Mouse (Mus musculus) neural tube, embryonic 11.5 days (tissue): ENCODE data around the gene Rtn3. TPM values are rescaled to one million over a fixed set of nuclear protein-coding genes. Genes with fewer than 3 reads are reported as not detected.
A peak's percentile ranks its signal among the peaks of the same experiment; 100 is the strongest.

ENCODE experiments used
- ATAC-seq: fragments of 200-750 bp; cut with Nextera tagmentation; 2 replicates; pipeline ENCODE4 v1.8.0; 2017; ENCODE audit warnings: moderate number of reproducible peaks, mild to moderate bottlenecking, moderate TSS enrichment, moderate library complexity; ENCODE audit not compliant: insufficient read depth, low FRiP score, low TSS enrichment
- DNase-seq: peaks from one replicate; pipeline ENCODE4 v3.0.0-alpha.2; 2015; ENCODE audit warnings: low spot score
- H3K27ac ChIP-seq: fragments of 300-500 bp; sonication (generic); 2 replicates; pipeline ENCODE4 v1.5.1; 2014; ENCODE audit warnings: low read depth, mild to moderate bottlenecking, low read length
- H3K27me3 ChIP-seq: fragments of 300-500 bp; sonication (generic); 2 replicates; pipeline ENCODE4 v1.6.1; 2014; ENCODE audit warnings: mild to moderate bottlenecking, low read length, mixed read lengths; ENCODE audit not compliant: control insufficient read depth, insufficient read depth
- H3K36me3 ChIP-seq: fragments of 300-500 bp; sonication (generic); 2 replicates; pipeline ENCODE4 v1.6.1; 2014; ENCODE audit warnings: mild to moderate bottlenecking, low read length, moderate library complexity, mixed read lengths; ENCODE audit not compliant: control insufficient read depth, insufficient read depth
- H3K4me1 ChIP-seq: fragments of 300-500 bp; sonication (generic); 2 replicates; pipeline ENCODE4 v1.6.1; 2014; ENCODE audit warnings: low read length, mixed read lengths; ENCODE audit not compliant: control insufficient read depth, insufficient read depth
- H3K4me2 ChIP-seq: fragments of 300-500 bp; sonication (generic); 2 replicates; pipeline ENCODE4 v1.6.1; 2014; ENCODE audit warnings: low read depth, mild to moderate bottlenecking, moderate library complexity
- H3K4me3 ChIP-seq: fragments of 300-500 bp; sonication (generic); 2 replicates; pipeline ENCODE4 v1.5.1; 2014; ENCODE audit warnings: low read depth, low read length
- H3K9ac ChIP-seq: fragments of 300-500 bp; sonication (generic); 2 replicates; pipeline ENCODE4 v1.6.1; 2014; ENCODE audit warnings: mild to moderate bottlenecking, low read length
- H3K9me3 ChIP-seq: fragments of 300-500 bp; sonication (generic); 2 replicates; pipeline ENCODE4 v1.6.1; 2016; ENCODE audit warnings: low read length; ENCODE audit not compliant: control insufficient read depth
- WGBS: fragments of 180-500 bp; shearing (Covaris S2); extraction: QIAGEN DNeasy Blood & Tissue Kit; methylation state at CpG from one replicate; pipeline ENCODE4 v1.1.7; 2014; 5-methylcytosine and 5-hydroxymethylcytosine counted together
- polyA plus RNA-seq: library from polyadenylated mRNA; unstranded; fragments of >200 nt; fragmentation: Nextera tagmentation; extraction: Ambion mirVana; gene quantifications from 2 replicates; pipeline ENCODE4 v1.2.1, GENCODE M21; 2014

The Rtn3 gene
- polyA plus RNA-seq, 1 experiment from 2014 or later: 255 TPM

DNA sequence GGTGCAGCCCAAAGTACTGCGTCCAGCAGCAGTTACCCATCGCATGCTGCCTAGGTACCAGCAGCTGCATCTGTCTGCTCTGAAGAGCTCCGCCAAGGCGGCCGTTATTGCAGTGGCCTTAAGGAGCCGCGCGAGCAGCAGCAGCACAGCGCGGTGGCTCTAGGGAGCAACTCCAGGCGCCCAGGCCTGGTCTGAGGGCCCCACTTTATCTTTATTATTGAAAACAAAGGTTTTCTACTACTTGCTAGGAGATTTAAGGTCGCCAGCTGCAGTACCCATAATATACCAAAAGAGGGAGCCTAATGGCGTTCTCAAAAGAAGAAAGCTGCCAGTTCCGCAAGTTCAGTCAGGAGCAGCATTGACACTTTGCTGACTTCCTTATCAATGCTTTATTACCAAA lies 41.6 kb downstream of the Rtn3 start:
- DNase-seq: peak; percentile 56
- Histone ChIP-seq H3K36me3 (no peaks in the 10 kb centered on the region), H3K9ac (no peak overlapping the region), H3K4me2 (no peak overlapping the region), H3K4me1 (no peaks in the 10 kb centered on the region), H3K27me3 (no peaks in the 10 kb centered on the region), H3K9me3 (no peaks in the 10 kb centered on the region), H3K4me3 (no peak overlapping the region), H3K27ac (no peak overlapping the region)
- no peak for ATAC-seq
- WGBS: 63% methylated on average over 14 of the region's 14 CpGs

DNA sequence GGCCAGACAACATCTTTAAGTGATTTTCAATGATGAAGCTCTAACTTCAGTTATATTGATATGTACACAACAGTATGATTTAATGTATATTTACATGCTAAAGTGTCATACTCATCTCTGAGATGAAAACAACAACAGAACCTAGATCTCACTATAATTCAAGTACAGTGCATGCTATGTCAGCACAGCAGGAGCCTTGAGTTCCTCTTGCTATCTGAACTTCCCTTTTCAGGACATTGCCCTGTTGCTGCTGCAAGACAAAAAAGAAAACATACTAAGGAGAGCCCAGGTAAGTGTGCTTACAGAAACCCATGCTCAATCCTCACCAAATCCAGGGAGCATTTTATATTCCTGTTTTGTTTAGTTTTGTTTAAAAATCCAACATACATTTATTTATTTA lies 44.8 kb downstream of the Rtn3 start:
- no peak overlapping the region for H3K27ac ChIP-seq
- no peak overlapping the region for H3K9ac ChIP-seq
- no peaks in the 10 kb centered on the region for H3K27me3 ChIP-seq
- no peaks in the 10 kb centered on the region for H3K4me1 ChIP-seq
- DNase-seq (no peak), ATAC-seq (no peak)
- no peak overlapping the region for H3K4me3 ChIP-seq
- no peak overlapping the region for H3K4me2 ChIP-seq
- H3K9me3 ChIP-seq: no peaks in the 10 kb centered on the region
- H3K36me3 ChIP-seq: peaks cover 3% of the 10 kb centered on the region; the same call in 1 of the 2 replicates

DNA sequence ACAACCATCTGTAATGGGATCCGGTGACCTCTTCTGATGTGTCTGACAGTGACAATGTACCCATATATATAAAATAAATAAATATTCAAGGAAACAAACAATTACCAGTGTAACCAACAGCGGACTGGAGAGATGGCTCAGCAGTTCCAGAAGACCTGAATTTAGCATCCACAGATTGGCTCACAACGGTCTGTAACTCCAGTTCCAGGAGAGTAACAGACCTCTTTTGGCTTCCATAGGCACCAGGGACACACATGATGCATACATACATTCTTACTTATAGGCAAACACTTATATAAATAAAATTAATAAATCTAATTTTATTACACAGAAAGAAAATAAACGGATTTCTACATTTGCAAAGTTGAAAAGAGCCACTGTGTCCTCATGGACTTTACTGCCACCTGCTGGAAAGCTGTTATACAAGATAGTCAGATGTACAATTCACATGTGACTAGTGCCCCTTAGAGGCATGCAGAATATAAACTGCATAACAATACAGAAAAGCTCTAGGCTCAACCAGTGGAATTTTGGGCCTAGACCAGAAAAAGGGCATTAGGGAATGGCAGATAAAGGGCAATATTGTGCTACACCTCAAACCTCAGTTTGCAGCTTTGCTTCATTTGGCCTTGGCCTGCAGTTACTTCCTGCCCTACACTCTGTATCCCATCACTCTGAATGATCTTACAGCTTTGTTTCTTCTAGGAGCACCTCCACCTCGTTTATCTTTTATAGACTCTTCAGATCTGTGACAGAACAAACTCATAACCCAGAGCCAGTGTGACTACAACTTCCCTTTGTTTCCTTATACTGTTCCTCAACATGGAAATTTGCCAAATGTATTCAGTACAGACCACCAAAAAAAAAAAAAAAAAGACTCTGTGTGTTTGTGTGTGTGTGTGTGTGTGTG lies 46.8 kb downstream of the Rtn3 start:
- Histone ChIP-seq H3K27ac (no peak overlapping the region), H3K4me3 (no peak overlapping the region), H3K4me2 (no peak overlapping the region), H3K27me3 (no peaks in the 10 kb centered on the region), H3K36me3 (peaks cover 3% of the 10 kb centered on the region; the same call in 1 of the 2 replicates), H3K9me3 (no peaks in the 10 kb centered on the region), H3K4me1 (no peaks in the 10 kb centered on the region), H3K9ac (no peak overlapping the region)
- no peak for ATAC-seq
- no peak for DNase-seq
- WGBS: 81% methylated on average over 5 of the region's 5 CpGs

DNA sequence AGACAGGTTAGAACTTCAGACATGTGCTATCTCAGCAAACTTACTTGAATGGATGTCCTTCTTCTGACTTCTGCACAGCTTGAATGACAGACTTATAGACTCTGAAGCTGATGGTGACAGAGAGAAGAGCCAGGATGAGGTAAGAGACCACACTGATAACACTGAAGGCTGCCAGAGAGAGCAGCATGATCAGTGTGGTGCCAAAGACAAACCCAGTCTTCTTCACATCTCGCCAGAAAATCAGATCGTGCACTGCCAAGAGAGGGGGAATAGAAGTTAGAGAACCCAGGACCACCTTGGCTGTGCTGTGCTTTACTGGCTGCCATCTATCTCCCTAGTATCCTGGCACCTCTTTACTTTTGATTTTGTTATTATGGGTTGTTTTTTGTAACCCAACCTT lies 48.2 kb downstream of the Rtn3 start:
- H3K27ac ChIP-seq: no peak overlapping the region
- DNase-seq (no peak), ATAC-seq (no peak)
- no peaks in the 10 kb centered on the region for H3K27me3 ChIP-seq
- WGBS: 85% methylated on average over 2 of the region's 2 CpGs
- no peaks in the 10 kb centered on the region for H3K9me3 ChIP-seq
- H3K36me3 ChIP-seq: peaks cover 3% of the 10 kb centered on the region; the same call in 1 of the 2 replicates
- H3K9ac ChIP-seq: no peak overlapping the region
- no peak overlapping the region for H3K4me3 ChIP-seq
- no peaks in the 10 kb centered on the region for H3K4me1 ChIP-seq
- no peak overlapping the region for H3K4me2 ChIP-seq

DNA sequence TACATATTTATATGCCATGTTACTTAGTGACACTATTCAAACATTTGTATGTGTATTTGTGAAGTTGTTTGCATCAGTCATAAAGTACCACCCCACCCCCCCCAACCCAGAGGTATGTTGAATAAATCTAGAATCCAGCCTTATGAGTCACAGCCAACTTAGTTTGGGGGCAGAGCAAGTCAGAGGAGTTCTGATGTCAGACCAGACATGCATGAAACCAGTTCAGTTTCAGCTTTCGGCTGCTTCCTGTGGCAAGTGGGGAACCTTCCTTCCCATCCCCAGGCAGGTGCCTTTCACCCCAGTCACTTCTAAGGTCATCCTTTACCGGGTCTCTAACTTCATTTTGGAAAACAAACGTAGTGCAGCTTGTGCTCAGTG lies 57.7 kb downstream of the Rtn3 start:
- Histone ChIP-seq H3K4me1 (peaks cover 36% of the 10 kb centered on the region), H3K27ac (no peak overlapping the region), H3K4me3 (no peak overlapping the region), H3K27me3 (no peaks in the 10 kb centered on the region), H3K9ac (no peak overlapping the region), H3K9me3 (no peaks in the 10 kb centered on the region), H3K4me2 (no peak overlapping the region), H3K36me3 (peaks cover 18% of the 10 kb centered on the region)
- DNase-seq (no peak), ATAC-seq (no peak)
- 59% methylated on average over 3 of the region's 3 CpGs for WGBS

DNA sequence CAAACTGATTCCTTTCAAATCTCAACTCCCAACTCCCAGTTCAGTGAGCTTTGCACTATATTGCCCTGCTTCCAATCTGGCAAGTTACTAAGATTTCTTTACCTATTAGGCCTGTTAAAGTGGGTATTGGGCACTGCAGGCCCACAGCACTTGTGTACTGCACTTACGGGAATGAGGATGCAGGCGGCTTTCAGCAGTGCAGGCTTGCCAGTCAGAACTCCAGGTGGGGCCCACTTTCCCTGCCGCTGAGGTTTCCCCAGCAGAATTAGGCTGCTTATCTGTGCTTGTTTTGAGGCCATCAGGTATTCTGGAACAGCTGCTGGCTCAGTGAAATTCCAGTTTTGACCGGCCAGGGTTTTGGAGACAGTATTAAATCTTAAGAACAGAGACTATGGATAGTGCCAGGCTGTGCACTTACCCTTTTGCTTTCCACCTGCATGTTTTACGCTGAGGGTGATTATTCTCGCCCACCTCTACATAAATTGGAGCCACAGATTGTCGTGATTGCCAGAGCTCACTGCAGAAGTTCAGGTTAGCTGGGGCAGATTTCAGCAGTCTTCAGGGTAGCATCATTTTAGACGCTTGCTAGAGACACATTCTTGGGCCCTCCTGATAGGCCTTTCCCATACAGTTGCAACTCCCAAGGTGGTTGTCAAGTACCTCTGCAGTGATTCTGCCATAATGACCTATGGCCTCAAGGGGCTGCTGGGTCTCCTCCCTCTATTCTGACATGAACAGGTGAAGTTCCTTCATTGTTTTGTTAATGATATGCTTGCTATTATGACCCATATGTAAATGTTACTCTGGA lies 58.3 kb downstream of the Rtn3 start:
- no peak overlapping the region for H3K4me3 ChIP-seq
- peaks cover 18% of the 10 kb centered on the region for H3K36me3 ChIP-seq
- H3K9ac ChIP-seq: no peak overlapping the region
- no peak for ATAC-seq
- no peak for DNase-seq
- H3K27me3 ChIP-seq: no peaks in the 10 kb centered on the region
- H3K27ac ChIP-seq: no peak overlapping the region
- no peaks in the 10 kb centered on the region for H3K9me3 ChIP-seq
- WGBS: 74% methylated on average over 8 of the region's 8 CpGs
- peaks cover 41% of the 10 kb centered on the region for H3K4me1 ChIP-seq
- peak overlapping the region; percentile 10; the same call in 1 of the 2 replicates for H3K4me2 ChIP-seq

DNA sequence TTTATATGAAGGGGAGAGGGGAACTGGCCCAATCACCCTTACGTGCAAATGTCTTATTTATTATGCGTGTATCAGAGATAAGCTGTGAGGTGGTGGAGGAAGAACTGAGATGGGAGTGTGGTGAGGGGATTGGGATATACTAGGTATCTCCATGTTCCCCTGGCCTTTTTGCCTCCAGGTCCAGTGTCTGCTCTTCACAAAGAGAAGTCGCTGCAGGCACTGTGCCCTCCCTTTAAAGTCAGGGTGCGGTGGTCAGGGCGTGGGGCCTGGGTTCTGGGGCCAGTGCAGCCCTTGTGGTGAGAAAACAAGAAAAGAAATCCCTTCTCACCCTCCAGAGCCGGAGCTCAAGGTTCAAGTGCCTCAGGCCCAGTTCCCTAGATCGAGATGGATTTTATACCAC lies 59.0 kb downstream of the Rtn3 start:
- no peaks in the 10 kb centered on the region for H3K27me3 ChIP-seq
- peak overlapping the region; percentile 6; the same call in 1 of the 2 replicates for H3K4me3 ChIP-seq
- no peak overlapping the region for H3K9ac ChIP-seq
- H3K27ac ChIP-seq: no peak overlapping the region
- peaks cover 18% of the 10 kb centered on the region for H3K36me3 ChIP-seq
- peaks cover 48% of the 10 kb centered on the region for H3K4me1 ChIP-seq
- H3K9me3 ChIP-seq: no peaks in the 10 kb centered on the region
- DNase-seq: no peak
- H3K4me2 ChIP-seq: peak overlapping the region; percentile 45
- ATAC-seq: no peak
- 62% methylated on average over 7 of the region's 7 CpGs for WGBS

DNA sequence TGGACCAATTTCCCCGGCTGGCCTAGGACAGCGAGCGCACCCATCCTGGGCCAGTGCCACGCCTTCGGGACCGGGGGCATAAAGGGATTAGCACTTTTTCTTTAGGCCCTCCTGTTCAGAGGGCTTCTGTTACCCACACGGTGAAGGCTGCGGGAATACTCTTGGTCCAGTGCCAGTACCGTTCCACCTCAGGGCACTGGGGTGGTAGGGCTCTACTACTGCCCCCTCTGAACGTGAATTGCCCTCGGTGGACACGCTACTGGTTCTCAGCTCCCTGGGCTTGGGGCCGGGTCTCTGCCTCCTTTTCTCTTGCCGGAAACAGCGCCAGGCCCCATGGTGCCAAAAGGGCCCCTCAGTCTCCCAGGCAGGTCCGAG lies 59.4 kb downstream of the Rtn3 start:
- DNase-seq: no peak
- Histone ChIP-seq H3K27me3 (no peaks in the 10 kb centered on the region), H3K4me2 (peak overlapping the region; percentile 45), H3K4me3 (peak overlapping the region; percentile 26), H3K9me3 (no peaks in the 10 kb centered on the region), H3K27ac (0 out of 2 replicates have a peak overlapping the region, but pooled peaks have one; percentile 20), H3K36me3 (peaks cover 18% of the 10 kb centered on the region), H3K9ac (peak overlapping the region; percentile 51), H3K4me1 (peaks cover 50% of the 10 kb centered on the region)
- ATAC-seq: 0 out of 2 replicates have a peak, but pooled peaks have one; percentile 10
- 29% methylated on average over 16 of the region's 16 CpGs for WGBS
